Mouse (Mus musculus) T-helper 17 cell (primary cell): ENCODE results near the gene Cmklr1.

Experiments used
- in situ Hi-C, 2 experiments: fragments of 300-600 bp; cut with MboI, MseI; formaldehyde crosslinking; loops; 1 replicate in 1 of 2; 2 replicates in 1 of 2; pipeline ENCODE4 v1.15.1; 2025; ENCODE audit warnings: high pct_unique_total_duplicates in 2 of 2

The Cmklr1 gene

GRCm38 (mm10) chr5:113650035-113650865 lies at the start of gene Cmklr1:
Gene Cmklr1, minus strand, starts transcription at chr5:113650426.
- in situ Hi-C loops, result no loop called here

- in situ Hi-C loops, result no loop called here
Measured at GRCm38 (mm10) chr5:113694415-113694814, 44.2 kb upstream of the Cmklr1 start.

DNA sequence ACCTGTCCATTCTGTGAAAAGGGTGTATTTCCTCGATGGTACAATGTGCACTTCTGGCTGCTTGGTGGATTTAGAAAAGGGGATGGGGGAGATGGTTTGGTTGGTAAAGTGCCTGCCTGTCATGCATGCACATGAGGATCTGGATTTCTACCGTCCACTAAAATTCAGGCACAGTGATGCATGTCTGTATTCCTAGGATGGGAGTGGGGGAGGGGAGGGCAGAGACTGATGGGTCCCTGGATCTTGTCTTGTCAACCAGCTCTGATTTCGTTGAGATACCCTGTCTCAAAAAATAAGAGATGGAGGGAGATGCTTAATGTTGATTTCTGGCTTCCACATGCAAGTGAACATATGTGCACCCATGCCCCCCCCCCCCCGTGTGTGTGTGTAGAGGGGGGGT lies 43.8 kb upstream of the Cmklr1 start:
- in situ Hi-C loops, result no loop called here

- in situ Hi-C loops, result no loop called here
Measured at GRCm38 (mm10) chr5:113693196-113693755, 43.0 kb upstream of the Cmklr1 start.

DNA sequence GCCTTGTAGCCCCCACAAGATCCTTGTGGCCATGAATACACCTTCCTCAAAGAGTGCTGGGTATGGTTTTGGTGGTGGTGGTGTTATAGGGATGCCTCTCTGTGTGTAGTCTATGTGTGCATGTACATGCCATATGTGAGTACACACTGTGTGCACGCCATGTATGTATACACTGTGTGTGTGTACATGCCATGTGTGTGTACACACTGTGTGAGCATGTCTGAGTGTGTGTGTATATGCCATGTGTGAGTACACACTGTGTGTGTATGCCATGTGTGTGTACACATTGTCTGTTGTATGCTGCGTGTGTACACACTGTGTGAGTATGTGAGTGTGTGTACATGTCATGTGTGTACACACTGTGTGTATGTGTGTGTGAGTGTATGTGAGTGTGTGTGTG lies 40.6 kb upstream of the Cmklr1 start:
- in situ Hi-C loops, result no loop called here

- in situ Hi-C loops, result no loop called here
Measured at GRCm38 (mm10) chr5:113690069-113690548, 39.9 kb upstream of the Cmklr1 start.

- in situ Hi-C loops, result no loop called here
Measured at GRCm38 (mm10) chr5:113687514-113687913, 37.3 kb upstream of the Cmklr1 start.

- in situ Hi-C loops, result no loop called here
Measured at GRCm38 (mm10) chr5:113685471-113685870, 35.2 kb upstream of the Cmklr1 start.

GRCm38 (mm10) chr5:113683246-113683645 lies 33.0 kb upstream of the Cmklr1 start:
- in situ Hi-C loops, result no loop called here

- in situ Hi-C loops, result no loop called here
Measured at GRCm38 (mm10) chr5:113682472-113682871, 32.2 kb upstream of the Cmklr1 start.

DNA sequence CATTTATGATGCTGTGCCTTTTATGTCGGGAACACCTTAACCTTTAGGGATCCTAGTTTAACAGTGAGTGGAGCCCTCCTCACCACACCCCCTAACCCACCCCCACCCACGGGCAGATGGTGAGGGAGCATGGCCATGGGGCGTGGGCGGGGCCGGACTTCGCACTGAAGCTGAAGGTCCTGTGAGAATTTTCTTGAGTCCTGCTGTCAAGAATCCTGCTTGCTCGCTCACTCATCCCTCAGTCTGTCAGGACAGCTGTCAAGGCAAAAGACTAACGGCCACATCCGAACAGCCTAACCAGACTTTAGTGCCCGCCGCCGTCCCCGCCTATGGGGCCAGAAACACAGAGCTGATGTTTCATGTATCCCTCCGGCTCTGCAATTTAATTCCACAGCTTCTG lies 31.0 kb upstream of the Cmklr1 start:
- in situ Hi-C loops, result no loop called here

DNA sequence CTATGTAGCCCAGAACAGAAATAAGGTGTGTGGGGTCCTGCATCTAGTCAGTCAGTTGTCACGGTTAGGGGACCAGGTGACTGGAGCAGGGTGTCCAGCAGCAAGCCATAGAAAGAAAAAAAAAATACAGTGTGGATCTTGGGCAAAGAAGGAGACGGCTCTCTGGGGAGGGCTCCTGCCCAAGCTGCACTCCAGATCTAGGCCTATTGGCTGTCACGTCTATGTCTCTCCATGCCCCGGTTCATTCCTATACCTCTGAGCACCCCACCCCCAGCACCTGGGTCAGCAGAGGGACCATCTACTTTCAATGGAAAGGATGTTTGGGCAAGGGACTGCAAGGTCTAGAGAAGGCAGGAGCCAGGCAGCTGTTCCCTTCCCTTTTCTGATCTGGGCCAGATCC lies 29.3 kb upstream of the Cmklr1 start:
- in situ Hi-C loops, result no loop called here

DNA sequence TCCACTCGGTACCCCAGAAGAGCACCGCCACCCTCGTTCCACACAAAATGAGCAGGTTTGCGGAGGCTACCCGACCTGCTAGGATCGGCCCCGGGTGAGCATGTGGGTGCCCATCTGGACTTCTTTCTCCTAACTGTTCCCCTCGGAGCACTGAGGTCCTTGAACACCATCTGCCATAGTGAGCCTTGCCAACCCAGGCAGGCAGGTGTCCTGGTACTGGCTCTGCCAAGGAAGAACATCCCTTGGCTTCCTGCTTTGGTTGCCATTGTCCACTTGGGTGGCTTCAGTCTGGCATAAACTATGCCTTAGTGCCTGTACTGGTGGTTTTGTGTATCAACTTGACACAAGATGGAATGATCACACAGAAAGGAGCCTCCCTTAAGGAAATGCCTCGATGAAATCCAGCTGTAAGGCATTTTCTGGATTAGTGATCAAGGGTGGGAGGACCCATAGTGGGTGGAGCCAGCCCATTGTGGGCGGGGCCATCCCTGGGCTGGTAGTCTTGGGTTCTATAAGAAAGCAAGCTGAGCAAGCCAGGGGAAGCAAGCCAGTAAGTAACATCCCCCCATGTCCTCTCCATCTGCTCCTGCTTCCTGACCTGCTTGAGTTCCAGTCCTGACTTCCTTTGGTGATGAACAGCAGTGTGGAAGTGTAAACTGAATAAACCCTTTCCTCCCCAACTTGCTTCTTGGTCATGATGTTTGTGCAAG lies 28.7 kb upstream of the Cmklr1 start:
- in situ Hi-C loops, result no loop called here

- in situ Hi-C loops, result no loop called here
Measured at GRCm38 (mm10) chr5:113677541-113677940, 27.3 kb upstream of the Cmklr1 start.

- in situ Hi-C loops, result no loop called here
Measured at GRCm38 (mm10) chr5:113674851-113675250, 24.6 kb upstream of the Cmklr1 start.

DNA sequence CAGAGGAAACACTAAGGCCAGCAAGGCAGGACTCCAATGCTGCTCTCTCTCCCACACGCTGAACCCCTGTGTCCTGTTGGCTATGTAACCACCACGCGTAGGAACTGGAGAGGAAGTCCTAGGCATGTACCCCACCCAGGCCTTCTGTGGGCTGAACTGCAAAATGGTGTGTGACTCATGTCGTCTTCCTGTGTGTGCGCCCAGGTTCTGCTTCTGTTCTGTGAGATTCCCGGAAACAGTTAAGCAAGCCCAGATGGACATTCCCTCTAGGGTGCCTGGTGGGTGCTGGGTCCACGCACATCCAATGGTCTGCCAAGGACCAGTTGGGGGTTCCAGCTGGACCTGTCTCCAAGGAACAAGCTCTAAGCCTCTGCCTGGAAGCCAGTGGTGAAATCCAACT lies 22.2 kb upstream of the Cmklr1 start:
- in situ Hi-C loops, result no loop called here

DNA sequence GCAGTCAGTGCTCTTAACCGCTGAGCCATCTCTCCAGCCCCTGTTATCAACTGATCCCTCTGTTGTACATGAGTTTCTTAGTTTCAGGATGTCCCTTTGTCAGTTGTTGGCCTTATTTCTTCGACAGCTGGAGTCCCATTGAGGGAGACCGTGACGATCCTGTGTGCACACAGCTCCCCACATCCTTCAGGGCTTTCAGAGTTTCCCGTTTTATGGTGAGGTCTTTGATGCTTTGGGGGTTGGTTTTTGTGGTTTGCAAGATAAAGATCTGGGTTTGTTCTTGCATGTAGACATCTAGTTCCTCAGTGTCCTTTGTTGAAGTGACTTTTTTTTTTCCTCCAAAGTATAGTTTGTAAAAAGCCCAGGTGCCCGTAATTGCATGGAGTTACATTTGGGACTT lies 20.4 kb upstream of the Cmklr1 start:
- in situ Hi-C loops, result no loop called here

DNA sequence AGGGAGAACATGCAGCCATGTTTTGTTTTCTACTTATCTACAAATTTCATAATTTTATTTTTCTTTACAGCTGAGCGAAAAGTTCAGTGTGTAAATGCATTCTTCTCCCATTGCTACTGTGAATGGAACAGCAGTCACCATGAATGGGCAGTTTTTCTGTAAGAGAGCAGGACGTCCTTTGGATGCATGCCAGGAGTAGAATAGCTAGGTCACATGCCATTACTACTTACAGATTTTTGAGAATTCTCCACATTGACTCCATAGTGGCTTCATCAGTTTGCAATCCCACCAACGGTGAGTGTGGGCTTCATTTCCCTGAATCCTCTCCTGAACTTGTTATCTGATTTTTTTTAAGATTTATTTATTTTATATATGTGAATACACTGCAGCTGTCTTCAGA lies 19.9 kb upstream of the Cmklr1 start:
- in situ Hi-C loops, result no loop called here

DNA sequence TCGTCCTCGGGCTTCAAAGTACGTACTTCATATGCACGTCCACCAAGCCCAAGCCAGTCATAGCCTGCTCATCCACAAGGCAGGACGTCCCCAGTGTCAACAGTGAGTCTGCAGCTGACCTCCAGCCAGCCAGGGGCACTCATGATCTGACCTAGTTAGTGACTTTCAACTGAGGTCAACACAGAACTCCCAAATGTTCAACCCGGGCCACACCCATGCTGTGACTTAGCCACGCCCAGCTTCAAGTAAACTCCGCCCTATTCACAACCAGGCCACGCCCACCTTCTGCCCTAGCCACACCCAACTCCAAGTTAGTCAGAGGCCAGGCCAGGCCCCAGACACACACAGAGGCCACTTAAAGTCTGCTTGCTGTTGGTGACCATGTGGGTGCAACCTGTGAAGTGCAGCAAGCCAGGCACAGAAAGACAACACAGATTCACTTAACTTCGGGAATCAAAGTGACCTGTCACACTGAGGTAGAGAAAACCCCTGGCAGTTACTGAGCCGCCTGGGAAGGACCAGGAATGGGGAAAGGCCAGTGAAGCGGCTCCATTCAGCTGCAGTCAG lies 14.5 kb upstream of the Cmklr1 start:
- in situ Hi-C loops, result no loop called here

DNA sequence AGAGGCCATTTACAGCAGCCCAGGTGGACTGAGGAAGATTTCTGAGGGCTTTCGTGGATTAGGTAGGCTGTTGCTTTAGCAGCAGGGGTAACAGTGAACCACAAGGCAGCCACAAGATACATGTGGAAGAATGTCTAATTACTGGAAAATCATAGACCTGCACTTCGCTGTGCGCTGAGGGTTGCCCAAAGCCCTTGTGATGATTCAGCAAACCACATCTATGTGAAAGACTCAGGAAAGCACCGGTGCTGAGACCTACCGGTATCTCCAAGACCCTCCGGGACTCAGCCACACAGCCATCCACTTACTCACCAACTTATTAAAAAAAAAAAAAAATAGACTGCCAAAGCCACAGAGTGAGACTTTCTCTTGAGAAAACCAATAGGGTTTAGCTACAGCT lies 13.9 kb upstream of the Cmklr1 start:
- in situ Hi-C loops, result no loop called here

- in situ Hi-C loops, result no loop called here
Measured at GRCm38 (mm10) chr5:113660872-113661271, 10.6 kb upstream of the Cmklr1 start.

DNA sequence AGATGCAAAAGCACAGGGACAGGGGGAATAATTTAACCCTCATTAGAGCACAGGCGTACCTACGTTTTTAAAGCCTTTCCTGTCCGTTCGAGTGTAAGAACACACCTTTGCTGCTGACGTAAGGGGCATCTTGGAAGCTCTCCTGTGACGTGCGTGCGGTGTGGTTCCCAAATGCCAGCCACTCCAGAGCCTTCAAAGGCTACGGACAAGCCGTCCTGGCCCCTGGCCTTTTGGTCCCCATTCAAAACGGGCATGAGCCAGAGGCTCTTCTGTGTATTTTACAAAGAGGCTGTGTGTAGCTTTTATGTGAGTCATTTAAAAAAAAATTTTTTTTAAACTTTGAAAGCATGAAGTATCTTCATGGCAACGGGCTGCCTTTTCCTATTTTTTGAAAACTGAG lies 4.6 kb upstream of the Cmklr1 start:
- in situ Hi-C loops, result no loop called here
